Mouse (Mus musculus) intestine, embryonic 16.5 days (tissue): Measurements from ENCODE around the gene Slc35g2. TPM values are rescaled to one million over a fixed set of nuclear protein-coding genes. Genes with fewer than 3 reads are reported as not detected.
A peak's percentile ranks its signal among the peaks of the same experiment; 100 is the strongest.

Experiments used
- ATAC-seq: fragments of 200-750 bp; cut with Nextera tagmentation; 2 replicates; pipeline ENCODE4 v1.8.0; 2017; ENCODE audit warnings: moderate TSS enrichment, moderate library complexity
- H3K27ac ChIP-seq: fragments of 300-500 bp; sonication (generic); 2 replicates; pipeline ENCODE4 v1.5.1; 2014; ENCODE audit warnings: mild to moderate bottlenecking, low read length
- H3K27me3 ChIP-seq: fragments of 300-500 bp; sonication (generic); replicated peaks from 2 replicates; pipeline ENCODE4 v1.6.1; 2014; ENCODE audit warnings: low read length, control low read depth, mixed read lengths; ENCODE audit not compliant: control insufficient read depth, insufficient read depth
- H3K36me3 ChIP-seq: fragments of 300-500 bp; sonication (generic); 2 replicates; pipeline ENCODE4 v1.6.1; 2014; ENCODE audit warnings: low read length, control low read depth; ENCODE audit not compliant: control insufficient read depth, insufficient read depth
- H3K4me1 ChIP-seq: fragments of 300-500 bp; sonication (generic); 2 replicates; pipeline ENCODE4 v1.6.1; 2014; ENCODE audit warnings: low read length, control low read depth, mixed read lengths; ENCODE audit not compliant: control insufficient read depth, insufficient read depth
- H3K4me2 ChIP-seq: fragments of 300-500 bp; sonication (generic); 2 replicates; pipeline ENCODE4 v1.6.1; 2014; ENCODE audit warnings: low read depth, low read length, control low read depth
- H3K4me3 ChIP-seq: fragments of 300-500 bp; sonication (generic); 2 replicates; pipeline ENCODE4 v1.5.1; 2014; ENCODE audit warnings: mild to moderate bottlenecking, low read length
- H3K9ac ChIP-seq: fragments of 300-500 bp; sonication (generic); 2 replicates; pipeline ENCODE4 v1.6.1; 2014; ENCODE audit warnings: low read depth, low read length
- H3K9me3 ChIP-seq: fragments of 300-500 bp; sonication (generic); 2 replicates; pipeline ENCODE4 v1.6.1; 2016; ENCODE audit warnings: low read length, control low read depth; ENCODE audit not compliant: control insufficient read depth
- WGBS: fragments of 180-500 bp; shearing (Covaris S2); extraction: QIAGEN DNeasy Blood & Tissue Kit; methylation state at CpG from one replicate; pipeline ENCODE4 v1.1.7; 2014; 5-methylcytosine and 5-hydroxymethylcytosine counted together
- polyA plus RNA-seq: library from polyadenylated mRNA; unstranded; fragments of >200 nt; fragmentation: Nextera tagmentation; extraction: Ambion mirVana; gene quantifications from 2 replicates; pipeline ENCODE4 v1.2.1, GENCODE M21; 2015

Slc35g2 gene
- polyA plus RNA-seq, 1 experiment from 2014 or later = 3.9 TPM

GRCm38 (mm10) chr9:100569798-100570625, 878 bp downstream of the Slc35g2 start:
- peak overlapping the region; percentile 73 for H3K9ac ChIP-seq
- H3K4me2 ChIP-seq = peak overlapping the region; percentile 96
- ATAC-seq = peak; percentile 77
- H3K4me3 ChIP-seq = peak overlapping the region; percentile 76
- H3K4me1 ChIP-seq = no peaks in the 10 kb centered on the region
- H3K27ac ChIP-seq = no peak overlapping the region
- H3K36me3 ChIP-seq = no peaks in the 10 kb centered on the region
- no peaks in the 10 kb centered on the region for H3K27me3 ChIP-seq
- no peaks in the 10 kb centered on the region for H3K9me3 ChIP-seq
- WGBS = 9% methylated on average over 32 of the region's 32 CpGs

- Histone ChIP-seq H3K36me3 (no peaks in the 10 kb centered on the region), H3K4me2 (no peak overlapping the region), H3K9me3 (no peaks in the 10 kb centered on the region), H3K4me3 (no peak overlapping the region), H3K4me1 (no peaks in the 10 kb centered on the region), H3K9ac (no peak overlapping the region), H3K27me3 (no peaks in the 10 kb centered on the region), H3K27ac (no peak overlapping the region)
- WGBS = 83% methylated on average over 10 of the region's 10 CpGs
- ATAC-seq = no peak
Observed at GRCm38 (mm10) chr9:100560251-100560890, 10.5 kb downstream of the Slc35g2 start.

- Histone ChIP-seq H3K27ac (no peak overlapping the region), H3K4me1 (no peaks in the 10 kb centered on the region), H3K27me3 (no peaks in the 10 kb centered on the region), H3K9ac (no peak overlapping the region), H3K9me3 (no peaks in the 10 kb centered on the region), H3K4me2 (no peak overlapping the region), H3K36me3 (no peaks in the 10 kb centered on the region), H3K4me3 (no peak overlapping the region)
- no peak for ATAC-seq
Observed at GRCm38 (mm10) chr9:100558991-100559390, 11.9 kb downstream of the Slc35g2 start.

GRCm38 (mm10) chr9:100558023-100558573, 12.8 kb downstream of the Slc35g2 start:
- H3K36me3 ChIP-seq = no peaks in the 10 kb centered on the region
- no peak overlapping the region for H3K4me3 ChIP-seq
- no peak overlapping the region for H3K9ac ChIP-seq
- no peaks in the 10 kb centered on the region for H3K4me1 ChIP-seq
- H3K27me3 ChIP-seq = no peaks in the 10 kb centered on the region
- no peak overlapping the region for H3K4me2 ChIP-seq
- no peak for ATAC-seq
- H3K9me3 ChIP-seq = no peaks in the 10 kb centered on the region
- WGBS = 78% methylated on average over 4 of the region's 4 CpGs
- H3K27ac ChIP-seq = no peak overlapping the region

GRCm38 (mm10) chr9:100555686-100556085, 15.2 kb downstream of the Slc35g2 start:
- no peaks in the 10 kb centered on the region for H3K4me1 ChIP-seq
- no peak overlapping the region for H3K9ac ChIP-seq
- WGBS = 60% methylated on average over 5 of the region's 5 CpGs
- no peaks in the 10 kb centered on the region for H3K36me3 ChIP-seq
- no peak overlapping the region for H3K4me3 ChIP-seq
- H3K27me3 ChIP-seq = no peaks in the 10 kb centered on the region
- no peak overlapping the region for H3K4me2 ChIP-seq
- H3K9me3 ChIP-seq = no peaks in the 10 kb centered on the region
- no peak overlapping the region for H3K27ac ChIP-seq
- ATAC-seq = no peak

- Histone ChIP-seq H3K4me3 (no peak overlapping the region), H3K27ac (no peak overlapping the region), H3K4me1 (peaks cover 8% of the 10 kb centered on the region), H3K9me3 (peaks cover 5% of the 10 kb centered on the region), H3K4me2 (no peak overlapping the region), H3K36me3 (no peaks in the 10 kb centered on the region), H3K9ac (no peak overlapping the region), H3K27me3 (no peaks in the 10 kb centered on the region)
- no peak for ATAC-seq
- WGBS = 94% methylated on average over 2 of the region's 2 CpGs
Observed at GRCm38 (mm10) chr9:100548313-100548712, 22.6 kb downstream of the Slc35g2 start.

- peaks cover 8% of the 10 kb centered on the region for H3K4me1 ChIP-seq
- no peaks in the 10 kb centered on the region for H3K36me3 ChIP-seq
- peaks cover 5% of the 10 kb centered on the region for H3K9me3 ChIP-seq
- peak overlapping the region; percentile 76 for H3K9ac ChIP-seq
- peak; percentile 66 for ATAC-seq
- WGBS = 8% methylated on average over 9 of the region's 9 CpGs
- peak overlapping the region; percentile 94 for H3K4me3 ChIP-seq
- H3K27me3 ChIP-seq = no peaks in the 10 kb centered on the region
- H3K4me2 ChIP-seq = peak overlapping the region; percentile 61
- peak overlapping the region; percentile 89 for H3K27ac ChIP-seq
Observed at GRCm38 (mm10) chr9:100546594-100546910, 24.3 kb downstream of the Slc35g2 start.

- WGBS = under 1% methylated on average over 88 of the region's 93 CpGs
- Histone ChIP-seq H3K36me3 (no peaks in the 10 kb centered on the region), H3K9me3 (peaks cover 5% of the 10 kb centered on the region), H3K4me2 (peak within 1 kb of the TSS; percentile 75), H3K27me3 (no peaks in the 10 kb centered on the region), H3K9ac (peak within 1 kb of the TSS; percentile 97), H3K4me3 (peak within 1 kb of the TSS; percentile 94), H3K27ac (peak within 1 kb of the TSS; percentile 95), H3K4me1 (peaks cover 8% of the 10 kb centered on the region)
- ATAC-seq = peak; percentile 100
Observed at GRCm38 (mm10) chr9:100545715-100546593, 24.9 kb downstream of the Slc35g2 start, which contains the start of gene Nck1. Gene Nck1 (minus strand): TSS chr9:100546134.
